Mouse (Mus musculus) intestine, embryonic 15.5 days (tissue): ENCODE results near the gene Actg1. TPM values are rescaled to one million over a fixed set of nuclear protein-coding genes. Genes with fewer than 3 reads are reported as not detected.

Source experiments
- ATAC-seq: fragments of 200-750 bp; cut with Nextera tagmentation; 2 replicates; pipeline ENCODE4 v1.8.0; 2017; ENCODE audit warnings: moderate TSS enrichment, moderate library complexity
- H3K27ac ChIP-seq: fragments of 300-500 bp; sonication (generic); 2 replicates; pipeline ENCODE4 v1.5.1; 2015; ENCODE audit warnings: mild to moderate bottlenecking, inconsistent platforms
- H3K27me3 ChIP-seq: fragments of 300-500 bp; sonication (generic); replicated peaks from 2 replicates; pipeline ENCODE4 v1.6.1; 2015; ENCODE audit warnings: inconsistent platforms
- H3K36me3 ChIP-seq: fragments of 300-500 bp; sonication (generic); 2 replicates; pipeline ENCODE4 v1.6.1; 2015; ENCODE audit warnings: inconsistent platforms
- H3K4me1 ChIP-seq: fragments of 300-500 bp; sonication (generic); replicated peaks from 2 replicates; pipeline ENCODE4 v1.6.1; 2015; ENCODE audit warnings: inconsistent platforms
- H3K4me2 ChIP-seq: fragments of 300-500 bp; sonication (generic); replicated peaks from 2 replicates; pipeline ENCODE4 v1.6.1; 2015; ENCODE audit warnings: mild to moderate bottlenecking, inconsistent platforms
- H3K4me3 ChIP-seq: fragments of 300-500 bp; sonication (generic); replicated peaks from 2 replicates; pipeline ENCODE4 v1.5.1; 2015; ENCODE audit warnings: inconsistent platforms
- H3K9ac ChIP-seq: fragments of 300-500 bp; sonication (generic); 2 replicates; pipeline ENCODE4 v1.6.1; 2015; ENCODE audit warnings: inconsistent platforms
- H3K9me3 ChIP-seq: fragments of 300-500 bp; sonication (generic); 2 replicates; pipeline ENCODE4 v1.6.1; 2016; ENCODE audit warnings: inconsistent platforms
- WGBS: fragments of 180-500 bp; shearing (Covaris S2); methylation state at CpG from one replicate; pipeline ENCODE4 v1.1.7; 2015; 5-methylcytosine and 5-hydroxymethylcytosine counted together
- polyA plus RNA-seq: library from polyadenylated mRNA; unstranded; fragments of >200 nt; fragmentation: Nextera tagmentation; extraction: Ambion mirVana; gene quantifications from 2 replicates; pipeline ENCODE4 v1.2.1, GENCODE M21; 2015

The Actg1 gene
- polyA plus RNA-seq, 1 experiment from 2014 or later = 2,658 TPM

- H3K36me3 ChIP-seq = no peaks in the 10 kb centered on the region
- H3K9ac ChIP-seq = 0 out of 2 replicates have a peak overlapping the region, but pooled peaks have one; percentile 61
- H3K27me3 ChIP-seq = no peaks in the 10 kb centered on the region
- H3K4me3 ChIP-seq = no peak overlapping the region
- no peak for ATAC-seq
- WGBS = 63% methylated on average over 6 of the region's 6 CpGs
- H3K9me3 ChIP-seq = no peaks in the 10 kb centered on the region
- peak overlapping the region; percentile 80; the same call in 1 of the 2 replicates for H3K27ac ChIP-seq
- peaks cover 29% of the 10 kb centered on the region for H3K4me1 ChIP-seq
- no peak overlapping the region for H3K4me2 ChIP-seq
Measured at GRCm38 (mm10) chr11:120312069-120312468, 36.3 kb downstream of the Actg1 start.

- Histone ChIP-seq H3K4me3 (peak overlapping the region; percentile 40), H3K9me3 (no peaks in the 10 kb centered on the region), H3K27me3 (no peaks in the 10 kb centered on the region), H3K36me3 (no peaks in the 10 kb centered on the region), H3K9ac (peak overlapping the region; percentile 61; the same call in 1 of the 2 replicates), H3K27ac (peak overlapping the region; percentile 80), H3K4me1 (peaks cover 30% of the 10 kb centered on the region), H3K4me2 (peak overlapping the region; percentile 71)
- no peak for ATAC-seq
- 42% methylated on average over 10 of the region's 10 CpGs for WGBS
Measured at GRCm38 (mm10) chr11:120311561-120311960, 36.8 kb downstream of the Actg1 start.

- ATAC-seq = peak; percentile 90
- H3K4me3 ChIP-seq = peak overlapping the region; percentile 40
- H3K27me3 ChIP-seq = no peaks in the 10 kb centered on the region
- WGBS = 5% methylated on average over 45 of the region's 45 CpGs
- H3K27ac ChIP-seq = peak overlapping the region; percentile 80
- H3K4me1 ChIP-seq = peaks cover 37% of the 10 kb centered on the region
- H3K9me3 ChIP-seq = no peaks in the 10 kb centered on the region
- peak overlapping the region; percentile 61 for H3K9ac ChIP-seq
- H3K4me2 ChIP-seq = peak overlapping the region; percentile 71
- no peaks in the 10 kb centered on the region for H3K36me3 ChIP-seq
Measured at GRCm38 (mm10) chr11:120310813-120311312, 37.5 kb downstream of the Actg1 start.

- Histone ChIP-seq H3K36me3 (no peaks in the 10 kb centered on the region), H3K27ac (no peak overlapping the region), H3K27me3 (no peaks in the 10 kb centered on the region), H3K9ac (no peak overlapping the region), H3K4me2 (peak overlapping the region; percentile 10; the same call in 1 of the 2 replicates), H3K9me3 (no peaks in the 10 kb centered on the region), H3K4me1 (peaks cover 46% of the 10 kb centered on the region), H3K4me3 (no peak overlapping the region)
- ATAC-seq = no peak
- WGBS = 52% methylated on average over 15 of the region's 15 CpGs
Measured at GRCm38 (mm10) chr11:120308441-120309320, 39.7 kb downstream of the Actg1 start.

GRCm38 (mm10) chr11:120307566-120308430 is 40.5 kb downstream of the Actg1 start:
- Histone ChIP-seq H3K4me2 (peak overlapping the region; percentile 25; the same call in 1 of the 2 replicates), H3K4me1 (peaks cover 49% of the 10 kb centered on the region), H3K4me3 (no peak overlapping the region), H3K9me3 (no peaks in the 10 kb centered on the region), H3K27me3 (no peaks in the 10 kb centered on the region), H3K9ac (no peak overlapping the region), H3K36me3 (no peaks in the 10 kb centered on the region), H3K27ac (no peak overlapping the region)
- WGBS = 6% methylated on average over 19 of the region's 19 CpGs
- no peak for ATAC-seq

- Histone ChIP-seq H3K36me3 (no peaks in the 10 kb centered on the region), H3K27me3 (no peaks in the 10 kb centered on the region), H3K4me2 (peak overlapping the region; percentile 25; the same call in 1 of the 2 replicates), H3K9me3 (no peaks in the 10 kb centered on the region), H3K4me3 (no peak overlapping the region), H3K27ac (no peak overlapping the region), H3K9ac (no peak overlapping the region), H3K4me1 (peaks cover 49% of the 10 kb centered on the region)
- no peak for ATAC-seq
- WGBS = 44% methylated on average over 5 of the region's 5 CpGs
Measured at GRCm38 (mm10) chr11:120307132-120307413, 41.3 kb downstream of the Actg1 start.

GRCm38 (mm10) chr11:120306366-120307131 is 41.8 kb downstream of the Actg1 start:
- no peaks in the 10 kb centered on the region for H3K36me3 ChIP-seq
- no peak overlapping the region for H3K9ac ChIP-seq
- H3K9me3 ChIP-seq = no peaks in the 10 kb centered on the region
- peak overlapping the region; percentile 92; the same call in 1 of the 2 replicates for H3K4me2 ChIP-seq
- no peaks in the 10 kb centered on the region for H3K27me3 ChIP-seq
- ATAC-seq = no peak
- H3K4me1 ChIP-seq = peaks cover 46% of the 10 kb centered on the region
- H3K27ac ChIP-seq = no peak overlapping the region
- 66% methylated on average over 12 of the region's 12 CpGs for WGBS
- H3K4me3 ChIP-seq = no peak overlapping the region

- Histone ChIP-seq H3K4me1 (peaks cover 40% of the 10 kb centered on the region), H3K27me3 (no peaks in the 10 kb centered on the region), H3K4me2 (peak overlapping the region; percentile 92), H3K27ac (peak overlapping the region; percentile 67), H3K9me3 (no peaks in the 10 kb centered on the region), H3K9ac (peak overlapping the region; percentile 60), H3K36me3 (no peaks in the 10 kb centered on the region), H3K4me3 (peak overlapping the region; percentile 50)
- peak; percentile 7; the same call in 1 of the 2 replicates for ATAC-seq
- 22% methylated on average over 15 of the region's 15 CpGs for WGBS
Measured at GRCm38 (mm10) chr11:120305535-120306365, 42.6 kb downstream of the Actg1 start.

- 1% methylated on average over 53 of the region's 53 CpGs for WGBS
- Histone ChIP-seq H3K36me3 (no peaks in the 10 kb centered on the region), H3K9ac (peak overlapping the region; percentile 64), H3K9me3 (no peaks in the 10 kb centered on the region), H3K4me1 (peaks cover 36% of the 10 kb centered on the region), H3K4me3 (peak overlapping the region; percentile 50), H3K27me3 (no peaks in the 10 kb centered on the region), H3K4me2 (peak overlapping the region; percentile 92), H3K27ac (peak overlapping the region; percentile 77)
- ATAC-seq = peak; percentile 95
Measured at GRCm38 (mm10) chr11:120304886-120305534, 43.3 kb downstream of the Actg1 start.

- 44% methylated on average over 5 of the region's 5 CpGs for WGBS
- H3K27ac ChIP-seq = no peak overlapping the region
- ATAC-seq = no peak
Measured at GRCm38 (mm10) chr11:120304350-120304694, 44.0 kb downstream of the Actg1 start.

More at GRCm38 (mm10) chr11:120304350-120304694, 44.0 kb downstream of the Actg1 start:
- Histone ChIP-seq H3K4me3 (no peak overlapping the region), H3K4me1 (peaks cover 36% of the 10 kb centered on the region), H3K4me2 (peak overlapping the region; percentile 92), H3K36me3 (no peaks in the 10 kb centered on the region), H3K27me3 (no peaks in the 10 kb centered on the region), H3K9me3 (no peaks in the 10 kb centered on the region), H3K9ac (peak overlapping the region; percentile 64; the same call in 1 of the 2 replicates)
